Mouse (Mus musculus) cerebellum, adult 2 months (tissue): ENCODE measurements at regions not wholly inside any gene's neighbourhood (a gene's known extent, or its start where the extent isn't known, plus 50 kb on each side); places are given as distances from the start of the nearest gene placed in this dataset.

Experiments used
- CTCF ChIP-seq: fragments of 200-500 bp; IDR thresholded peaks from 2 replicates; pipeline ENCODE4 v1.5.1; 2011; ENCODE audit warnings: low read depth, mild to moderate bottlenecking, control low read depth, low read length, moderate library complexity, borderline replicate concordance; ENCODE audit not compliant: insufficient read depth
- POLR2A ChIP-seq: fragments of 200-500 bp; IDR thresholded peaks from 2 replicates; pipeline ENCODE4 v1.6.1; 2011; ENCODE audit warnings: low read length, control low read depth, borderline replicate concordance; ENCODE audit not compliant: insufficient read depth

DNA sequence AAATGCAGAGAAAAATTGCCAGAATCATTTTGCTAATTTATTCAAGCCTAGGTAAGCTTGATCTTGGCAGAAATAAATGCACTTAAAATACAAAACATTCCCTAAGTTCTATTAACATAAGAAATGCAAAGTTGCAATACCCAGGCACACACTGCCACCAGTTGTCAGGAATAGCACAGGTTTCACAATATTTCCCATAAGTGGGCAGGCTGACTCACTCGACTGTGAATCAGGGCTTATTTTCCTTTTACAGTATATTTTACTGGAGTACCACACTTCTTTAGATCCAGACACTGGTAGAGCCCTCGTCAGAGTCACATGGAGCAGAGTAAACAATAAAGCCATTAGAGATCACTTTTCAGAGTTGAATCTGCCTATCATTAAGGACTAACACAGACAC, 131.8 kb upstream of the Fmr1 start:
- no peak for TF ChIP-seq CTCF
- no peak for TF ChIP-seq POLR2A
